Mouse (Mus musculus): ENCODE measurements around the gene Nova1. TPM values are rescaled to one million over a fixed set of nuclear protein-coding genes. Genes with fewer than 3 reads are reported as not detected.

Gene Nova1
- total and polyA plus RNA-seq, 3 experiments: not detected

GRCm38 (mm10) chr12:46818021-46818855, 491 bp downstream of the Nova1 start:
- DNase-seq (ENCODE audit: extremely low read depth): no peak
- dilution Hi-C loops (cut with MboI; ENCODE audit: extremely low pct_ligation_motif_present, extremely low pct_unique_long_range_greater_than_20kb, low sequenced_read_pairs) (no loop called here), in situ Hi-C loops (cut with MboI; ENCODE audit: low pct_ligation_motif_present, low pct_unique_long_range_greater_than_20kb, low sequenced_read_pairs) (no loop called here)
- Histone ChIP-seq H3K27me3 (replicated peaks) (no peaks in the 10 kb centered on the region), H3K36me3 (replicated peaks in 1 of 2; ENCODE audit: control insufficient read depth in 1 of 2, insufficient read depth in 1 of 2, low read length in 1 of 2) (no peaks in the 10 kb centered on the region), H3K4me2 (ENCODE audit: insufficient read depth, low read depth, poor library complexity, severe bottlenecking) (no peak overlapping the region), H3K9ac (ENCODE audit: insufficient read depth, low read depth) (no peak overlapping the region), H3K4me3 (replicated peaks in 1 of 3; ENCODE audit: low read depth in 2 of 3, low read length in 2 of 3, poor library complexity in 1 of 3) (no peak overlapping the region), H3K79me2 (replicated peaks; ENCODE audit: control insufficient read depth, extremely low read depth, insufficient read depth, poor library complexity, severe bottlenecking) (no peaks in the 10 kb centered on the region), H3K27ac (ENCODE audit: insufficient read depth, low read depth) (no peak overlapping the region), H3K9me3 (replicated peaks; ENCODE audit: low read length) (peaks cover 13% of the 10 kb centered on the region), H3K4me1 (ENCODE audit: control insufficient read depth in 1 of 2, insufficient read depth in 2 of 2) (no peaks in the 10 kb centered on the region)
- no peak for TF ChIP-seq CHD1 (IDR thresholded peaks at IDR 0.05; ENCODE audit: low read depth, low read length)
- TF ChIP-seq TBP (conservative IDR thresholded peaks at IDR 0.05; ENCODE audit: low read depth, low read length): no peak
- no peak for TF ChIP-seq POLR2AphosphoS2 (IDR thresholded peaks at IDR 0.05; ENCODE audit: low read depth, low read length)
- TF ChIP-seq NRF1 (IDR thresholded peaks at IDR 0.05; ENCODE audit: low read depth, low read length): no peak
- no peak for TF ChIP-seq E2F4 (IDR thresholded peaks at IDR 0.05; ENCODE audit: insufficient replicate concordance, low read depth, low read length)
- TF ChIP-seq MEF2A (IDR thresholded peaks at IDR 0.05; ENCODE audit: borderline replicate concordance, low read depth, low read length): no peak

DNA sequence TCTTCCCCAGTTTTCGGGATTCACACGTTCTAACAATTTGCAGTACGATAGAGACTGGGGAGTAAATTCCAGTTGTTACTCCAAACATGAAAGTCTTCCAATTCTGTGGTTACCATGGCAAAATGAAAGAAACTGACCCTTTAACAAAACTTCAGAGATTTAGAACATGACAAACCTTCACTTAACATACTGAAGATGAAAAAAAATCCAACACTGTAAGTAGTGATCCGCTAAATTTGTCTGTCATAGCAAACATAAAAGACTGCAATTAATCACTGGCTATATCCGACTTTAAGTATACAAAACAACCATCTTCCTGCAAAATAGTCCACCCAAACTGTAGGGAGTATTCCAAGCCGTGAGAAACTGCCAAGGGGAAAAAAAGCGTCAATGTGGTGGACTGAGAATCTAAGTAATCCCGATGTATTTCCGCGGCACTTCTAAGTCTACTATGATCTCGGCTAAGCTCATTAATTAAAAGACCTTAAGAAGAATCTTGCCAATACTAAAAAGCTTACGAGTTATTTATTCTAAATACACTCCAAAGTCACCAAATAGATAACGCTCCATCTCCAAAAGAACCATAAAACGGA, 1.4 kb downstream of the Nova1 start:
- H3K4me3 ChIP-seq (replicated peaks in 1 of 3; ENCODE audit: low read depth in 2 of 3, low read length in 2 of 3, poor library complexity in 1 of 3): no peak overlapping the region
- H3K36me3 ChIP-seq (replicated peaks in 1 of 2; ENCODE audit: control insufficient read depth in 1 of 2, insufficient read depth in 1 of 2, low read length in 1 of 2): no peaks in the 10 kb centered on the region
- peaks cover 13% of the 10 kb centered on the region for H3K9me3 ChIP-seq (replicated peaks; ENCODE audit: low read length)
- no peak overlapping the region for H3K9ac ChIP-seq (ENCODE audit: insufficient read depth, low read depth)
- in situ Hi-C loops (cut with MboI; ENCODE audit: low pct_ligation_motif_present, low pct_unique_long_range_greater_than_20kb, low sequenced_read_pairs) (no loop called here), dilution Hi-C loops (cut with MboI; ENCODE audit: extremely low pct_ligation_motif_present, extremely low pct_unique_long_range_greater_than_20kb, low sequenced_read_pairs) (no loop called here)
- no peak for DNase-seq (ENCODE audit: extremely low read depth)
- no peaks in the 10 kb centered on the region for H3K27me3 ChIP-seq (replicated peaks)
- no peak overlapping the region for H3K4me2 ChIP-seq (ENCODE audit: insufficient read depth, low read depth, poor library complexity, severe bottlenecking)
- TF ChIP-seq POLR2A (IDR thresholded peaks at IDR 0.05; ENCODE audit: low read depth, low read length) (no peak), GABPA (IDR thresholded peaks at IDR 0.05; ENCODE audit: insufficient replicate concordance, low read depth, low read length) (no peak), EP300 (IDR thresholded peaks at IDR 0.05; ENCODE audit: low read length) (no peak), ZC3H11A (IDR thresholded peaks at IDR 0.05; ENCODE audit: low read depth, low read length) (no peak), RCOR1 (conservative IDR thresholded peaks at IDR 0.05; ENCODE audit: low read depth, low read length) (no peak), MXI1 (IDR thresholded peaks at IDR 0.05; ENCODE audit: low read depth, low read length) (no peak), UBTF (IDR thresholded peaks at IDR 0.05; ENCODE audit: low read depth, low read length) (no peak), ETS1 (conservative IDR thresholded peaks at IDR 0.05; ENCODE audit: low read depth, low read length) (no peak), CHD2 (IDR thresholded peaks at IDR 0.05; ENCODE audit: low read length) (no peak), SMC3 (IDR thresholded peaks at IDR 0.05; ENCODE audit: low read depth, low read length) (no peak), CTCF (conservative IDR thresholded peaks at IDR 0.05 in 1 of 2, IDR thresholded peaks at IDR 0.05 in 1 of 2; ENCODE audit: low read depth in 2 of 2, low read length in 2 of 2) (no peak), MYC (IDR thresholded peaks at IDR 0.05; ENCODE audit: low read depth, low read length) (no peak), JUND (conservative IDR thresholded peaks at IDR 0.05; ENCODE audit: low read depth, low read length) (no peak), TBP (conservative IDR thresholded peaks at IDR 0.05; ENCODE audit: low read depth, low read length) (no peak), MEF2A (IDR thresholded peaks at IDR 0.05; ENCODE audit: borderline replicate concordance, low read depth, low read length) (no peak), MAFK (IDR thresholded peaks at IDR 0.05; ENCODE audit: insufficient replicate concordance, low read length) (no peak)
- no peak overlapping the region for H3K27ac ChIP-seq (ENCODE audit: insufficient read depth, low read depth)
- no peaks in the 10 kb centered on the region for H3K79me2 ChIP-seq (replicated peaks; ENCODE audit: control insufficient read depth, extremely low read depth, insufficient read depth, poor library complexity, severe bottlenecking)
- H3K4me1 ChIP-seq (ENCODE audit: control insufficient read depth in 1 of 2, insufficient read depth in 2 of 2): no peaks in the 10 kb centered on the region
